Mouse (Mus musculus) layer of hippocampus, postnatal 36 days (tissue): ENCODE measurements at regions not wholly inside any gene's neighbourhood (a gene's known extent, or its start where the extent isn't known, plus 50 kb on each side); places are given as distances from the start of the nearest gene placed in this dataset.
"Not testable (repeated sequence)": the region's sequence is repeated elsewhere in the genome, so short reads cannot be mapped to it uniquely, and the experiment has no call there.

Source experiments
- DNase-seq, 2 experiments: peaks; one replicate each; pipeline ENCODE4 v3.0.0; 2022

- no peak for DNase-seq
Measured at GRCm38 (mm10) chr17:42956588-42956987, 59.8 kb upstream of the Tnfrsf21 start.

- no peak for DNase-seq
Measured at GRCm38 (mm10) chr17:42954722-42955121, 61.6 kb upstream of the Tnfrsf21 start.

GRCm38 (mm10) chr17:42944453-42944852 lies 68.0 kb upstream of the Cd2ap start:
- DNase-seq = no peak

GRCm38 (mm10) chr17:42943272-42943696 lies 66.8 kb upstream of the Cd2ap start:
- peak; percentile 12 to 38 for DNase-seq

GRCm38 (mm10) chr17:42939476-42939875 lies 63.0 kb upstream of the Cd2ap start:
- DNase-seq = no peak

- no peak for DNase-seq
Measured at GRCm38 (mm10) chr17:42938579-42938978, 62.1 kb upstream of the Cd2ap start.

- not testable (repeated sequence) for DNase-seq
Measured at GRCm38 (mm10) chr17:42937480-42937879, 61.0 kb upstream of the Cd2ap start.

- DNase-seq = no peak
Measured at GRCm38 (mm10) chr17:42934068-42934467, 57.6 kb upstream of the Cd2ap start.

GRCm38 (mm10) chr17:42933335-42934004 lies 57.0 kb upstream of the Cd2ap start:
- no peak for DNase-seq

- DNase-seq = no peak
Measured at GRCm38 (mm10) chr17:42927320-42927719, 50.9 kb upstream of the Cd2ap start.
